9 mouse cellular contexts compared by ENCODE assay signal in genomic region chr10:39811507-39811906, GRCm38 (mm10).
DNase-seq lines count a peak whose midpoint lies in the region; ATAC-seq and TF ChIP-seq lines count a peak whose summit lies in the region.
"Had no signal": no experiment of that assay in that cellular context is flagged by ENCODE, and none has a peak within 500 bp of the region (broad histone marks: within the 10 kb centered on the region; RNA-seq: fewer than 3 reads in every experiment).

No protein-coding gene starts in this region.

- peak; percentile 31 to 61 for DNase-seq in CD8-positive naive resting alpha-beta T cell, adult 2 months (ENCODE audit: low read depth in 2 of 2, low spot score in 2 of 2)
- peak; percentile 33 for DNase-seq in adrenal gland, postnatal 25 days
- peak; percentile 7 for DNase-seq in fibroblast of lung, adult 2 months (ENCODE audit: low read depth)
- peak; percentile 56 for DNase-seq in liver, embryonic 13.5 days
- DNase-seq in urinary bladder, postnatal 10 days (ENCODE audit: low spot score): no peak

- H3K4me3 ChIP-seq in intestine, postnatal 0 days (ENCODE audit: low read depth, low read length): no peak overlapping the region
- no peak overlapping the region for H3K4me3 ChIP-seq in intestine, embryonic 16.5 days (ENCODE audit: low read length)
- H3K4me3 ChIP-seq in liver, embryonic 13.5 days (replicated peaks): no peak overlapping the region
- no peak overlapping the region for H3K4me3 ChIP-seq in small intestine, adult 2 months (ENCODE audit: low read depth, low read length)
- H3K4me3 ChIP-seq: neural tube, embryonic 13.5 days had no signal

- H3K4me1 ChIP-seq in intestine, postnatal 0 days (replicated peaks; ENCODE audit: control insufficient read depth, insufficient read depth, low read length): no peaks in the 10 kb centered on the region
- no peaks in the 10 kb centered on the region for H3K4me1 ChIP-seq in intestine, embryonic 16.5 days (ENCODE audit: control insufficient read depth, insufficient read depth, low read length)
- no peaks in the 10 kb centered on the region for H3K4me1 ChIP-seq in liver, embryonic 13.5 days (replicated peaks)
- no peaks in the 10 kb centered on the region for H3K4me1 ChIP-seq in small intestine, adult 2 months (ENCODE audit: control insufficient read depth, insufficient read depth, insufficient read length, low read length)
- H3K4me1 ChIP-seq: neural tube, embryonic 13.5 days had no signal

- H3K36me3 ChIP-seq in intestine, postnatal 0 days (ENCODE audit: control insufficient read depth, insufficient read depth): peaks cover 40% of the 10 kb centered on the region
- H3K36me3 ChIP-seq in intestine, embryonic 16.5 days (ENCODE audit: control insufficient read depth, insufficient read depth, low read length): peaks cover 16% of the 10 kb centered on the region
- H3K36me3 ChIP-seq in liver, embryonic 13.5 days: peaks cover 38% of the 10 kb centered on the region
- peaks cover 19% of the 10 kb centered on the region for H3K36me3 ChIP-seq in small intestine, adult 2 months (ENCODE audit: control insufficient read depth, insufficient read depth, low read length)

- no peak for TF ChIP-seq POLR2A in small intestine, adult 2 months (IDR thresholded peaks at IDR 0.05; ENCODE audit: low read depth, low read length)

- H3K9ac ChIP-seq in intestine, postnatal 0 days (ENCODE audit: low read depth, low read length): no peak overlapping the region
- no peak overlapping the region for H3K9ac ChIP-seq in intestine, embryonic 16.5 days (ENCODE audit: low read depth, low read length)
- H3K9ac ChIP-seq in liver, embryonic 13.5 days: no peak overlapping the region
- H3K9ac ChIP-seq: neural tube, embryonic 13.5 days had no signal

- peak; percentile 78 for TF ChIP-seq CTCF in intestine, postnatal 0 days (IDR thresholded peaks at IDR 0.05; ENCODE audit: low read depth)
- TF ChIP-seq CTCF in small intestine, adult 2 months (IDR thresholded peaks at IDR 0.05; ENCODE audit: extremely low read depth, insufficient read length, insufficient replicate concordance, low read depth, low read length): peak; percentile 64; the same call in 1 of the 2 replicates

- H3K27me3 ChIP-seq in intestine, postnatal 0 days (replicated peaks; ENCODE audit: control insufficient read depth, insufficient read depth, low read length): no peaks in the 10 kb centered on the region
- no peaks in the 10 kb centered on the region for H3K27me3 ChIP-seq in intestine, embryonic 16.5 days (replicated peaks; ENCODE audit: control insufficient read depth, insufficient read depth, low read length)
- no peaks in the 10 kb centered on the region for H3K27me3 ChIP-seq in liver, embryonic 13.5 days
- H3K27me3 ChIP-seq in small intestine, adult 2 months (ENCODE audit: control insufficient read depth, insufficient read depth, low read length): no peaks in the 10 kb centered on the region
- H3K27me3 ChIP-seq: neural tube, embryonic 13.5 days had no signal

- ATAC-seq in intestine, postnatal 0 days: 0 out of 2 replicates have a peak, but pooled peaks have one; percentile 36
- no peak for ATAC-seq in intestine, embryonic 16.5 days
- no peak for ATAC-seq in liver, embryonic 13.5 days (ENCODE audit: low read depth)

- WGBS in intestine, postnatal 0 days: 72% methylated on average over 3 of the region's 3 CpGs
- 71% methylated on average over 3 of the region's 3 CpGs for WGBS in intestine, embryonic 16.5 days
- WGBS in liver, embryonic 13.5 days (ENCODE audit: insufficient replicate concordance): 49% methylated on average over 3 of the region's 3 CpGs
- WGBS in small intestine, adult 2 months: 81% methylated on average over 3 of the region's 3 CpGs

- H3K27ac ChIP-seq in intestine, postnatal 0 days (ENCODE audit: low read depth, low read length): no peak overlapping the region
- H3K27ac ChIP-seq in intestine, embryonic 16.5 days (ENCODE audit: low read length): no peak overlapping the region
- no peak overlapping the region for H3K27ac ChIP-seq in liver, embryonic 13.5 days
- H3K27ac ChIP-seq in small intestine, adult 2 months (ENCODE audit: insufficient read depth, low read depth, low read length): no peak overlapping the region
- H3K27ac ChIP-seq: neural tube, embryonic 13.5 days had no signal

- H3K9me3 ChIP-seq in intestine, postnatal 0 days (ENCODE audit: control insufficient read depth): no peaks in the 10 kb centered on the region
- no peaks in the 10 kb centered on the region for H3K9me3 ChIP-seq in intestine, embryonic 16.5 days (ENCODE audit: control insufficient read depth, low read length)
- H3K9me3 ChIP-seq in liver, embryonic 13.5 days (replicated peaks): no peaks in the 10 kb centered on the region
- H3K9me3 ChIP-seq: neural tube, embryonic 13.5 days had no signal

- H3K4me2 ChIP-seq in intestine, postnatal 0 days (replicated peaks; ENCODE audit: low read depth): no peak overlapping the region
- no peak overlapping the region for H3K4me2 ChIP-seq in intestine, embryonic 16.5 days (ENCODE audit: low read depth, low read length)
- no peak overlapping the region for H3K4me2 ChIP-seq in liver, embryonic 13.5 days
- H3K4me2 ChIP-seq: neural tube, embryonic 13.5 days had no signal
